Mouse (Mus musculus) forebrain, embryonic 12.5 days (tissue): ENCODE measurements around the gene Chrm1. TPM values are rescaled to one million over a fixed set of nuclear protein-coding genes. Genes with fewer than 3 reads are reported as not detected.

Experiments used
- ATAC-seq: fragments of 200-750 bp; cut with Nextera tagmentation; 2 replicates; pipeline ENCODE4 v1.8.0; 2017; ENCODE audit warnings: moderate TSS enrichment; ENCODE audit not compliant: low FRiP score
- H3K27ac ChIP-seq: fragments of 300-500 bp; sonication (generic); 2 replicates; pipeline ENCODE4 v1.5.1; 2016; ENCODE audit warnings: mild to moderate bottlenecking
- H3K27me3 ChIP-seq: fragments of 300-500 bp; sonication (generic); 2 replicates; pipeline ENCODE4 v1.6.1; 2016; ENCODE audit warnings: mild to moderate bottlenecking
- H3K36me3 ChIP-seq: fragments of 300-500 bp; sonication (generic); replicated peaks from 2 replicates; pipeline ENCODE4 v1.6.1; 2016; ENCODE audit warnings: mild to moderate bottlenecking
- H3K4me1 ChIP-seq: fragments of 300-500 bp; sonication (generic); 2 replicates; pipeline ENCODE4 v1.6.1; 2016
- H3K4me2 ChIP-seq: fragments of 300-500 bp; sonication (generic); 2 replicates; pipeline ENCODE4 v1.6.1; 2016; ENCODE audit warnings: mild to moderate bottlenecking, moderate library complexity
- H3K4me3 ChIP-seq: fragments of 300-500 bp; sonication (generic); replicated peaks from 2 replicates; pipeline ENCODE4 v1.5.1; 2016; ENCODE audit warnings: mild to moderate bottlenecking
- H3K9ac ChIP-seq: fragments of 300-500 bp; sonication (generic); 2 replicates; pipeline ENCODE4 v1.6.1; 2016; ENCODE audit warnings: mild to moderate bottlenecking
- H3K9me3 ChIP-seq: fragments of 300-500 bp; sonication (generic); 2 replicates; pipeline ENCODE4 v1.6.1; 2016
- WGBS: fragments of 180-500 bp; shearing (Covaris S2); methylation state at CpG from one replicate; pipeline ENCODE4 v1.1.7; 2016; 5-methylcytosine and 5-hydroxymethylcytosine counted together
- polyA plus RNA-seq: library from polyadenylated mRNA; unstranded; fragments of >200 nt; fragmentation: Nextera tagmentation; extraction: Ambion mirVana; gene quantifications from 2 replicates; pipeline ENCODE4 v1.2.1, GENCODE M21; 2016

Gene Chrm1
- polyA plus RNA-seq, 1 experiment from 2014 or later, result 0.27 TPM

DNA sequence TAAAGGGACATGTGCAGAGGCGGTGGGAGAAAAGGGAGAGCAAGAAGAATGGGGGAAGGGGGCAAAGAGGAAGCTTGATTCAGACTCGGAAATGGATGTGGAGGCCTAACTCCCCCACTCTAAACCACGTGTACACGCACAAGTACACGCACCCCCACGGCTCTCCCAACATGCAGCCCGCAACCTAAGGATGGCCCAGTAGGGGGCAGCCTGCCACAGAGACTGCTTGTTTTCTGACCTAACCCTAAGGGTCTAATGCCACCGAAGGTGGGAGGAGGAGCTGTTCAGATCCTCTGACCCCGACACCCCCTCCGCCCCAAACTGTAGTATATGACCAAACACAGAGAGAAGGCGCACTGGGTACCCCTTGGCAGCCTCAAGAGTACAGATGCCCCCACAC, 1.3 kb upstream of the Chrm1 start:
- ATAC-seq, result peak; percentile 66
- H3K4me2 ChIP-seq, result peak overlapping the region; percentile 69
- 3% methylated on average over 11 of the region's 11 CpGs for WGBS
- H3K4me3 ChIP-seq, result peak overlapping the region; percentile 38
- H3K27me3 ChIP-seq, result peaks cover 28% of the 10 kb centered on the region
- peak overlapping the region; percentile 36 for H3K9ac ChIP-seq
- H3K36me3 ChIP-seq, result no peaks in the 10 kb centered on the region
- H3K4me1 ChIP-seq, result peaks cover 14% of the 10 kb centered on the region
- no peak overlapping the region for H3K27ac ChIP-seq
- no peaks in the 10 kb centered on the region for H3K9me3 ChIP-seq

DNA sequence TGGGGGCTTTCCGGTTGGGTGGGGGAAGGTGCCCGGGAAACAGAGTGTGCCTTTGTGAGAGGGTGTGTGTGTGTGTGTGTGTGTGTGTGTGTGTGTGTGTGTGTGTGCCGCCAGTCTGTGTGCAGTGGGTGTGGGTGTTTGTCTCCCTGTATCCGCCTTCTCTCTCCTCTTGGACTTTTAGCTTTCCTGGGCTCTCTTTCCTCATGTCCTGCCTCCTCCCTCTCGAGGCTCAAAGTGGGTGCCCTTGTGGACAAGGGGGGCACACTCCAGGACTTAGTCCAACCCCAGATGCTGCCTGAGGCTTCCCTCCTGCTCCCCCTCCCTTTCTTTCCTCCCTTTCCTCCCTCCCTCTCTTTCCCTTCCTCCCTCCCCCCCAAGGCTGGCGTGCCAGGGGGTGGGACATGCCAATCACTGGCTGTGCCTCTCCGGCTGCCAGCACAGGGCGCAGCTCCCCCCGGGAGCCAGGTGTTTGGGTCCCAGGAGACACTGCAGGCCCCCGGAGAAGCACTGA, 377 bp downstream of the Chrm1 start:
- no peak overlapping the region for H3K27ac ChIP-seq
- peak overlapping the region; percentile 4; the same call in 1 of the 2 replicates for H3K4me2 ChIP-seq
- H3K36me3 ChIP-seq, result no peaks in the 10 kb centered on the region
- H3K9ac ChIP-seq, result no peak overlapping the region
- no peak overlapping the region for H3K4me3 ChIP-seq
- peaks cover 28% of the 10 kb centered on the region for H3K27me3 ChIP-seq
- peaks cover 14% of the 10 kb centered on the region for H3K4me1 ChIP-seq
- WGBS, result 40% methylated on average over 10 of the region's 10 CpGs
- no peak for ATAC-seq
- no peaks in the 10 kb centered on the region for H3K9me3 ChIP-seq

DNA sequence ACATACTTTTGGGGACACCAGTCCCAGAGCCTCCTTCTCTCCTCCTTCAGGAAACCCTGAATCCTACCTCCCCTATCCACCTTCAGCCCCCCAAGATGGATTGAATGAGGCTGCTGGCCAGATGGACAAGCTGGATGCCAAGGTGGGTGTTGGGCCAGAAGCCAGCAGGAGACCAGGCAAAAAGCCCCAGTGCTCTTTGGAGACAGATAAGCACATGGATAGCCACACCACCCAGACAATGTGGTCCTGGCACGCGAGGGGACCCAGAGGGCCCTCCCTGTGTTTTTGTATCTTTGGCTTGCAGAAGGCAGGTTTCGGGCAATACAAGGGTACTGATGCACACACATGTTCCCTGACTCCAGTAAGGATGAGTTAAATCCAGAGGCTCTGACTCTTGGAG, 1.3 kb downstream of the Chrm1 start:
- H3K27me3 ChIP-seq, result peaks cover 28% of the 10 kb centered on the region
- no peak overlapping the region for H3K4me2 ChIP-seq
- no peaks in the 10 kb centered on the region for H3K36me3 ChIP-seq
- WGBS, result 93% methylated on average over 3 of the region's 3 CpGs
- H3K9ac ChIP-seq, result no peak overlapping the region
- H3K4me1 ChIP-seq, result peaks cover 14% of the 10 kb centered on the region
- no peaks in the 10 kb centered on the region for H3K9me3 ChIP-seq
- H3K4me3 ChIP-seq, result no peak overlapping the region
- H3K27ac ChIP-seq, result no peak overlapping the region
- no peak for ATAC-seq

DNA sequence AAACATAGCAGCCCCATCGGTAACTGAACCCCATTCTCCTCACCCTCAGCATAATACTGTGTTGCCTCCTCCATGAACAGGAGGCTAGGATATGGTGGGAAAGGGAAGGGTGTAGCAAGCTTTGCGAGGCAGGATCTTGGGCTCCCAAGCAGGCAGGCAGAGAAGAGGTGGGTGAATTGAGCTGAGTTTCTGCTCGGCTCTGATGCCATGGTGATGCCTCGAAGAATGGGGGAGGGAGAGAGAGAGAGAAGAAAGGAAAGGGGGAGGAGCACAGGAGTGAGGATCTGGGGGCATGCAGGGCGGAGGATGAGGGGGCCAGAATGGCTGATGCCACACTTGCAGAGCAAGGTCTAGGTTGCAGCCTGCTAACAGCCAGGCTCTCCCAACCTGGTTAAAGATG, 2.2 kb downstream of the Chrm1 start:
- Histone ChIP-seq H3K9me3 (no peaks in the 10 kb centered on the region), H3K9ac (no peak overlapping the region), H3K4me3 (no peak overlapping the region), H3K4me1 (peaks cover 14% of the 10 kb centered on the region), H3K4me2 (no peak overlapping the region), H3K27ac (no peak overlapping the region), H3K27me3 (peaks cover 21% of the 10 kb centered on the region), H3K36me3 (no peaks in the 10 kb centered on the region)
- no peak for ATAC-seq
- 50% methylated on average over 5 of the region's 5 CpGs for WGBS

DNA sequence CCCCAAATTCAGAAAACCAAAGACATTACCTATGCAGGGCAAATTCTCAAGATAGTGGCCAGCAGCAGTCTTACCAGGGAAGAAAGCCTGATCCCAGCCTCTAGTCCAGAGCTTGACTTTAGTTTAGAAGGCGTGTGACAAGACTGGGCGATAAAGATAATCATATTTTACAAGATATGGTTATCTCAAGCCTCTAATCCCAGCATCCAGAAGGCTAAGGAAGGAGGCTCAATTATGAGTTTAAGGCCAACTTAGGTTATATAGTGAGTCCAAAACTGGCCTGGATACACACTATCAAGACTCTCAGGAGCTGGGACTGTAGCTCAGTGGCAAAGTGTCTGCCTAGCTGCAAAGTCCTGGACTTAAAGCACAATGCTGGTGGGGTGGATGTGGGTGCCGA, 9.3 kb downstream of the Chrm1 start:
- Histone ChIP-seq H3K27ac (no peak overlapping the region), H3K36me3 (no peaks in the 10 kb centered on the region), H3K9ac (no peak overlapping the region), H3K4me2 (no peak overlapping the region), H3K4me3 (no peak overlapping the region), H3K9me3 (no peaks in the 10 kb centered on the region), H3K27me3 (no peaks in the 10 kb centered on the region), H3K4me1 (no peaks in the 10 kb centered on the region)
- 94% methylated on average over 3 of the region's 3 CpGs for WGBS
- no peak for ATAC-seq

DNA sequence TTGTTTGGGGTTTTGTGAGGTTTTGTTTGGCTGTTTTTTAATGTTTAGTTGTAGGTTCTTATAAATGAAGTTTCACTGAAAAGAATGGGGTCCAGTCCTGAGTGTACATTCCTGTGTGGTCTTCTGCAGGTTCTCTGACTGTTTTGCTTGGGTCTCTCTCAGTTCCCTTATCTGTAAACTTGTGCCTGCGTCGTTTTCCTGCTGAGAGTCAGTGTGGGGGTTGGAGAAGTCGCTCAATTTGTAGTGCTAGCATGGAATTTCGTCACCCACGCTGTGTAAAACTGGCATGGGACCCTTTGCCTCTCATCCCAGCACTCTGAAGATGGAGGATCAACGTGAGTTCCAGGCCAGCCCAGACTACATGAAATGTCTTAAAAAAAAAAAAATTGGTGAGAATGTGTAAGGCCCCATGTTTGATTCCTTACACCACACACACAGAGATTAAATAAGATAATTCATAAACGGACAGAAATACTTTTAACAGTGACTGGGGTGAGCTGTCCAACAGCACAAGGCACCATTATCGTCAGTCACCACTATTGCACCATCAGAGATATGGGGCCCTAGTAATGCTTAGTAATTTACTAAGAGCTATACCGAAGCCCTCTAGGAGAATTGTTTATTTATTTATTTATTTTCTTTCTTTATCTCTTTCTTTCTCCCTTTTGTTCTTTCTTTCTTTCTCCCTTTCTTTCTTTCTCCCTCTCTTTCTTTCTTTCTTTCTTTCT, 9.9 kb downstream of the Chrm1 start:
- Histone ChIP-seq H3K9me3 (no peaks in the 10 kb centered on the region), H3K9ac (no peak overlapping the region), H3K4me2 (no peak overlapping the region), H3K27me3 (no peaks in the 10 kb centered on the region), H3K36me3 (no peaks in the 10 kb centered on the region), H3K4me1 (no peaks in the 10 kb centered on the region), H3K4me3 (no peak overlapping the region), H3K27ac (no peak overlapping the region)
- 77% methylated on average over 9 of the region's 9 CpGs for WGBS
- no peak for ATAC-seq

DNA sequence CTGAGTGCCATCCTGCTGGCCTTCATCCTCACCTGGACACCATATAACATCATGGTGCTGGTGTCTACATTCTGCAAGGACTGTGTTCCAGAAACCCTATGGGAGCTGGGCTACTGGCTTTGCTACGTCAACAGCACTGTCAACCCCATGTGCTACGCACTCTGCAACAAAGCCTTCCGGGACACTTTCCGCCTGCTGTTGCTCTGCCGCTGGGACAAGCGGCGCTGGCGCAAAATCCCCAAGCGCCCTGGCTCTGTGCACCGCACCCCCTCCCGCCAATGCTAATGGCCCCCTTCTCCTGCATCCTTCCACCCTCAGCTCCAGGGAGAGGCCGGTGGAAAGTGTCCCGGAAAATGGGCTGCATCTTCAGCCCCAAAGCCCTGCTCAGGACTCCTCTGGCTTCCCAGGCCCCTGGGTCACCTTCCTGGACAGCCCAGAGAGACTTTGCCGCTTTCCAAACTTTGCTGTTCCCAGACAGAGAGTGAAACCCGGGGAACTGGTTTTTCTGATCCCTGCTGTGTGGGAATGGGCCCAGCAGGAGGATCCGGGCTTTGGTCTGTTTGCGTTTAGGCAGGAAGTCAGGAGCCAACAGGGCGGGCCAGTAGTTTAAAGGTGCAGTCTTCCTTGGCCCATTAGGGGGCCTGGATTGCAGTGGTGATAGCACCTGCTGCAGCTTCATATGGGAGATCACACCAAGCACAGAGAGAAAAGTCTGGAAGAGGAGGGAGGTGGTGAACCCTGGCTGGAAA, 15.6 kb downstream of the Chrm1 start:
- H3K4me1 ChIP-seq, result peaks cover 6% of the 10 kb centered on the region; the same call in 1 of the 2 replicates
- H3K9ac ChIP-seq, result no peak overlapping the region
- WGBS, result 29% methylated on average over 18 of the region's 18 CpGs
- H3K4me3 ChIP-seq, result no peak overlapping the region
- no peak overlapping the region for H3K27ac ChIP-seq
- H3K36me3 ChIP-seq, result no peaks in the 10 kb centered on the region
- no peak for ATAC-seq
- H3K9me3 ChIP-seq, result no peaks in the 10 kb centered on the region
- H3K27me3 ChIP-seq, result no peaks in the 10 kb centered on the region; the same call in 1 of the 2 replicates
- no peak overlapping the region for H3K4me2 ChIP-seq

DNA sequence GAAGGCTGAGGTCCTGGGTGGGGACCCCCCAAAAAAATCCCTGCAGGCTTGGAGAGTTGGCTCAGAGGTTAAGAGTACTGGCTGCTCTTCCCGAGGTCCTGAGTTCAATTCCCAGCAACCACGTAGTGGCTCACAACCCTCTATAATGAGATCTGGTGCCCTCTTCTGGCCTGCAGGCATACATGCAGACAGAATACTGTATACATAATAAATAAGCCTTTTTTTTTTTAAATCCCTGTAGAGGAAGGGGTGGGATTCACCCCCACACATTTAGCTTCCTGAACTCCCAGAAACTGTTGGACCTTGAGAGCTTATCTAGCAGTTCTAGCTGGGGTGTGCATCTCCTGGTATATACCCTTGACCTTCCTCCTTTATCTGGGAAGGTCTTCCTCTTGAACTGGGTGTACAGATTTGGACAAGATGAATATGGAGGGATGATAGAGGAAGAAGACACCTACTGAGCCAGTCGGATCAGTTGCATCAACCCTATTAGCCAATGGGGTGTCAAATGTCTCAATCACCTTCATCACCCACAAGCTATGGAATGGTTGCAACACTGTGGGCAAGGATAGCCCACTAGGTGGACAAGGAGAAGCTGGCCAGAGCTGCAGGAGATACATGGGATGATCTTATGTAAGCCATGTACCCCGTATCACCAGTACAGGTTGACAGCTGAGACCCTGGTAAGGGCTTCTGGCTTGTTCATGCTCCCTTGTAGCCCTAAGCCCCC, 18.2 kb downstream of the Chrm1 start:
- Histone ChIP-seq H3K4me2 (no peak overlapping the region), H3K4me1 (peaks cover 6% of the 10 kb centered on the region; the same call in 1 of the 2 replicates), H3K36me3 (no peaks in the 10 kb centered on the region), H3K27me3 (no peaks in the 10 kb centered on the region; the same call in 1 of the 2 replicates), H3K4me3 (no peak overlapping the region), H3K9ac (no peak overlapping the region), H3K27ac (no peak overlapping the region), H3K9me3 (no peaks in the 10 kb centered on the region)
- no peak for ATAC-seq
- 90% methylated on average over 4 of the region's 4 CpGs for WGBS

DNA sequence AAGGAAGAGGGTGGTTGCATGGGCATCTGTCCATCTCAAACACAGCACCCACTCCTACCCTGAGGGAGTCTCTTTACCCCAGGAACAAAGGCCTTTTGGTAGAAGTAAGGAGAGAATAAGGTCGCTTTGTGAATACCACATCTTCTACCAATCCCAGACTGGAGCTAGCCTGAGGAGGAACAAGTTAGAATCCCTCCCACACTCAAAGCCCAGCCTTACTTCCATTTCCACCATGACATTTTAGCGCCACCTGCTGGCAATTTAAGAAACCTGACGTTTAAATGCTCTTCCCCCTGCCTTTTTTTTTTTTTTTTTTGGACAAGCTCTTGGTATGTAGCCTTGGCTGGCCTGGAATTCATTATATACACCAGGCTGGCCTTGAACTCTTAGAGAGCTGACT, 19.4 kb downstream of the Chrm1 start:
- WGBS, result 2% methylated on average over 3 of the region's 3 CpGs
- Histone ChIP-seq H3K4me1 (peaks cover 6% of the 10 kb centered on the region; the same call in 1 of the 2 replicates), H3K4me2 (no peak overlapping the region), H3K4me3 (no peak overlapping the region), H3K27me3 (no peaks in the 10 kb centered on the region; the same call in 1 of the 2 replicates), H3K36me3 (no peaks in the 10 kb centered on the region), H3K27ac (no peak overlapping the region), H3K9ac (no peak overlapping the region), H3K9me3 (no peaks in the 10 kb centered on the region)
- ATAC-seq, result peak; percentile 63; the same call in 1 of the 2 replicates

DNA sequence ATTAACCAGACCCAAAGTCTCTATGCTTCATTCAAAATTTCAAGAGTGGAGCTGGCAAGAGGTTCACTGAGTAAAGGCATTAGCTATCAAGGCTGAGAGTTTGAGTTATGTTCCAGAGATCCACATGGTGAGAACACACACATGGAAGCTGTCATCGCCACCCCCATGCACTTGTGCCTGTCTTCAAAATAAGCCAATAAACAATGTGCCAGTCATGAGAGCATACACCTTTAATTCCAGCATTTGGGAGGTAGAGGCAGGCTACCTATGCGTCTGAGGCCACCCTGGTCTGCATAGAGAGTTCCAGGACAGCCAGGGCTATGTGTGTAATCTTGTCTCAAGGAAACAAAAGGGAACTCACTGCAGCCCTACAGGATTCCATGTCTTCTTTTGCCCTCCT, 20.0 kb downstream of the Chrm1 start:
- no peak overlapping the region for H3K4me3 ChIP-seq
- no peak overlapping the region for H3K27ac ChIP-seq
- ATAC-seq, result no peak
- peaks cover 6% of the 10 kb centered on the region; the same call in 1 of the 2 replicates for H3K4me1 ChIP-seq
- H3K36me3 ChIP-seq, result no peaks in the 10 kb centered on the region
- 78% methylated on average over 2 of the region's 2 CpGs for WGBS
- no peak overlapping the region for H3K9ac ChIP-seq
- H3K9me3 ChIP-seq, result no peaks in the 10 kb centered on the region
- no peak overlapping the region for H3K4me2 ChIP-seq
- H3K27me3 ChIP-seq, result no peaks in the 10 kb centered on the region; the same call in 1 of the 2 replicates

DNA sequence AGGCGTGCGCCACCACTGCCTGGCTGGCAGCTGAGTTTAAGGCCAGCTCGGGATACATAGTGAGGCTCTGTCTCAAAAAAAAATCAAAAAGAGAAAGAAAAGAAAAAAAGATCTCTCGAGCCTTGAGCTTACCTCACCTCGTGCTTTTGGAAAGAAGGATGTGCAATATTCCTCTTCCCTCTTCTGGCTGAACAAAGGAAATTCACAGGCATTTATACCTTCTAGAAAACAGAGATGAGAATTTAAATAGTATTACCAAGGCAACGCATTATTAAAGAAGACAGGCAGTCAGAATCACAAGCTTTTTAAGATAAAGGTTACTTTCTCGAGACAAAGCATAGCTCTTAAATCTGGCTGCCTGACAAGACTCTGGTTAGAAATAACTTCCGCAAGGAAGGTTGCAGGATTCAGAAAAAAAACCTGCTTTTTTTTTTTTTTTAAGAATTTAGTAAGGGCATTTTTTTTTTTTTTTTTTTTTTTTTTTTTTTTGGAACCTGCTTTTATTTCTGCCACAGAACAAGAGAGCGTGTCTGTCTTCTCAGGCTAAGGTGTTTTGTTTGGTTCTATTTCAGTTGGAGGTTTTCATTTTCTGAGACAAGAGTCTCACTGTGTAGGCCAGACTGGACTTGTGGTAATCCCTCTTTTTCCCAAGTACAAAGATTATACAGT, 28.4 kb downstream of the Chrm1 start:
- H3K4me1 ChIP-seq, result no peaks in the 10 kb centered on the region
- H3K4me3 ChIP-seq, result no peak overlapping the region
- no peaks in the 10 kb centered on the region for H3K27me3 ChIP-seq
- H3K4me2 ChIP-seq, result no peak overlapping the region
- H3K27ac ChIP-seq, result no peak overlapping the region
- H3K9me3 ChIP-seq, result no peaks in the 10 kb centered on the region
- no peak overlapping the region for H3K9ac ChIP-seq
- no peaks in the 10 kb centered on the region for H3K36me3 ChIP-seq
- no peak for ATAC-seq
- WGBS, result 52% methylated on average over 9 of the region's 9 CpGs

DNA sequence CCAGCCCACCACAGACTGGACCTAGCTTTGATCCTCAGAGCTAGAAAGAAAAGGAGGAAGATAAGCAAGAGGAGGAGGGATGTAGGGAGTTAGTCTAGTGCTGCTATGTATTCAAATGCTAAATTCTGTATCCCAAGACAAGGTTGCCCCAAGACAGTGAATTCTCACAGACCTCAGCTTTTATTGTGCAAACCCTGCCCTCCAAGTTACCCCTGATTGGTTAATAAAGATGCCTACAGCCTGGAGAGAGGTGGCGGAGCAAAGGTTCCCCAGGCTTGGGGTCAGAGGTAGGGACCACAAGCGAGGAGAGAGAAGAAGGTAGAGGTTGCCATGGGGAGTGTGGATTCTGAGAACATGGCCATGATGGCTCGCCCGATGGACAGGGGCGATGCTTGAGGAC, 29.2 kb downstream of the Chrm1 start:
- Histone ChIP-seq H3K36me3 (no peaks in the 10 kb centered on the region), H3K4me1 (no peaks in the 10 kb centered on the region), H3K9me3 (no peaks in the 10 kb centered on the region), H3K9ac (no peak overlapping the region), H3K4me3 (no peak overlapping the region), H3K4me2 (no peak overlapping the region), H3K27me3 (no peaks in the 10 kb centered on the region), H3K27ac (no peak overlapping the region)
- 69% methylated on average over 5 of the region's 5 CpGs for WGBS
- ATAC-seq, result no peak
